Mouse (Mus musculus): ENCODE data around the gene Arhgef7. TPM values are rescaled to one million over a fixed set of nuclear protein-coding genes. Genes with fewer than 3 reads are reported as not detected.

Arhgef7 gene
- polyA plus RNA-seq, 1 experiment, result 16.0 TPM

DNA sequence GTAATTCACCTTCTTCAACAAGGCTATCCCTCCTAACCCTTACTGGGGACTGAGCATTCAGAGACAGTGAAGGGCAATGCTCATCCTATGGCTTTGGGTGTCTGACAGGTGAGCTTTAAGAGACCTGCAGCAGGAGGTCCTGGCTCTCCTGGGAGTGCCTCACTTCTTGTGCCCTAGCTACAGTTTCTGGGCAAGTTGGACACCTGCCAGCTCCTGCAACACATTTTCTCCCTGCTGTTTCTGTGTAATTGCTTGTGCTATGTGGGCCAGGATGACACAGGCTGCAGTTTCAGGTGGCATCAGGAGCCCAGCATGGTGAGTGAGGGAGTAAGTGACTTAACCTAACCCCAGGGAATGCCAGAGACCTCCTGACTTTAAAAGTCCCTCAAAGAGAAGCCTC is 67.4 kb downstream of the Arhgef7 start:
- no peak for TF ChIP-seq GATA1 (IDR thresholded peaks at IDR 0.05; ENCODE audit: low read length)

DNA sequence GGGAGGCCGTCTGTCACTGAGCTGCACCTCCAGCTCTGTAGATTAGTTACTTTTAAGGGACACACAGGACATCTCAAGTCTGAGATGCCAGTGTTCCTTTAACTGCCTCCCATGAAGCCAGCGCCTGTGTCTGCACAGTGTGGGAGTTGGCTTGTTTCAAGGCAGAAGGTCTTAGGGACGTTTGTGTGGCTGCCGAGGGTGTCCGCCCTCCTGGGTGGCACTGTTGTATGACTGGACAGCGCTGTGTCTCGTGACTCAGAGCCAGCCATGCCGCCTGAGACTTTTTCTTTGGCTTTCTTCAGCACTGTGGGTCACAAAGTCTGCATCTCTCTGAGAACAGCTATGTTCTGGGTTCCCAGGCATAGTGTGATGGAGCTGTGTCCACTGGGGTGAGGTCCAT is 69.6 kb downstream of the Arhgef7 start:
- TF ChIP-seq GATA1 (IDR thresholded peaks at IDR 0.05; ENCODE audit: low read length), result no peak

DNA sequence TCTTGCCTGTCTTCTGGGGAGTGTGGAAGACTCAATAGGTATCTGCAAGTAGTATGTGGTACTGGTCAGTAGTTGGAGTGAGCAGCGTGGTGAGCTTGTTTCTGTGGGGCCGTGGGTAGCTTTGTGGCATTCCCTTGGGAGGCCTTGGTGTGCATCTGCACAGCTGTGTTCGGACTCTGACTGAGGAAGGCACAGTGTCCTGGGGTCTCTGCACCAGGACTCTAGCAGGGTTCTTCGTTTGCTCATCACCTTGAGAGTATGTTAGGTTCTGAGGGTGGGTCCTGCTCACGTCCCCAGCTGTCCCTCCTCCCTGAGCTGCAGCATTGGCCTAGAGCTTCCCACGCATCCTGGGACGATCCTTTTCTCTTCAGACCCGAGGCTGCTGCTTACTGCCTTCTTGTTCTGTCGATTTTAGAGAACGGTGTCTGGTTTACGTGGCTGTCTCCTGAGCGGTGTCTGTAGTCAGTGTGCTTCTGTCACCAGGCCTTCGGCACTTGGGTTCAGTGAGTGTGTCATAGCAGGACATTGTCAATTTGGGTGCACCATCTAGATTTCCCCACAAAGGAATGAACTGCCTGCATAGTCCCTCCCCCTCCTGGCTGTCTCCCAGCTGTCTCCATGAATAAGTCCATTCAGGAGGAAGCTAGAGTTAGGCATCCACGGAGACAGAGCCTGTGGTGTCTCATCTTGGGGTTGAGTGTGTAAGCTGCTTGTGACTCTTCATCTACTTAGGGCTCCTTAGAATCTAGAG is 70.4 kb downstream of the Arhgef7 start:
- no peak for TF ChIP-seq GATA1 (IDR thresholded peaks at IDR 0.05; ENCODE audit: low read length)

DNA sequence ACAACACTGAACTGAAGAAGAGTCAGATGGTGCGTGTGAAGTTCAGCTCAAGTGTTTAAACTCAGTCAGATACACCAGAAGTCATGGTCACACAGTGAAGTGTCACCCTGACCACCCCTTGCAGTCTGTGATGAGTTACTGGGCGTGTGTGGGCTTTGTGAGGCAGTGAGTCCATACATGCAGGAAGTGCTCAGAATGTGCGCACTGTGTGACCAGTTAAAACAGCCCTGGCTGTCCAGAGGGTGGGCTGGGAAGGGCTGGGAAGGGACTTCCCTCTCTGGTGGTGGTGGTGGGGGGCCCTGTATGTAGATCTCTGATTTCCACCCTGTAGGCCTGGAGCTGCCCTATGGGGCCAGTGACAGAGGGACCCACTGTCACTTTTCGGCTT is 71.0 kb downstream of the Arhgef7 start:
- TF ChIP-seq GATA1 (IDR thresholded peaks at IDR 0.05; ENCODE audit: low read length), result no peak

DNA sequence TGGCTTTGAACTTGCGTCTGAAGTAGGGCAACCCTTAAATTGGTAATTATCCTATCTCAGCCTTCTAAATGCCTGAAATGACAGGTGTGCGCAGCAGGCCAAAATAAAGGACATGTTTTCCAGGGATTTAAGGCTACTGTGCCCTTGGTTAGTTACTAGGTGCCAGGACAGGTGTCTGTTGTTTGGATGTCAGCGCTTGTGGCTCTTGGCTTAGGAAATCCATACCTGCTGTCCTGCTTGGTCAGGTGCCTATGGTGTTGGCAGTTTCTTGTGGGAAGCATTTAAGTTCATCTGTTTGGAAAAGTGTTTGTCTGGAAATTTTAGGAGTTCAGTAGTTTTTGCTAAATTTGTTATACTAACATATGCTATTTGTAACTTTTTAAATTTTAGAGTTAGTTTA is 71.6 kb downstream of the Arhgef7 start:
- no peak for TF ChIP-seq GATA1 (IDR thresholded peaks at IDR 0.05; ENCODE audit: low read length)

DNA sequence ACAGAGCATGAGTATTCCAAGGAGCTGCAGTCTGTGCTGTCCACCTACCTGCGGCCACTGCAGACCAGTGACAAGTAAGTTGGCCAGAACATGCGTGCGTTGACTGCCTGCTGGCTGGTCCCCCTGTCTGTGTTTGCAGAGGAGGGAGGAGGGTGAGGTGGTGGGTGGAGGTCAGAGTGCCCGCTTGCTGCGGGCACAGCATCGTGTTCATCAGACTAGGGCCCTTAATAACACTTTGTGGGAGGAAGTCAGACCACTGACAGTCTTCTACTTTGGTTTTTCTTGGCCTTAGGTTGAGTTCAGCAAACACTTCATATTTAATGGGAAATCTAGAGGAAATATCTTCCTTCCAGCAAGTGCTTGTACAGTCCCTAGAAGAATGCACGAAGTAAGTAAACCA is 73.0 kb downstream of the Arhgef7 start:
- TF ChIP-seq GATA1 (IDR thresholded peaks at IDR 0.05; ENCODE audit: low read length), result no peak

DNA sequence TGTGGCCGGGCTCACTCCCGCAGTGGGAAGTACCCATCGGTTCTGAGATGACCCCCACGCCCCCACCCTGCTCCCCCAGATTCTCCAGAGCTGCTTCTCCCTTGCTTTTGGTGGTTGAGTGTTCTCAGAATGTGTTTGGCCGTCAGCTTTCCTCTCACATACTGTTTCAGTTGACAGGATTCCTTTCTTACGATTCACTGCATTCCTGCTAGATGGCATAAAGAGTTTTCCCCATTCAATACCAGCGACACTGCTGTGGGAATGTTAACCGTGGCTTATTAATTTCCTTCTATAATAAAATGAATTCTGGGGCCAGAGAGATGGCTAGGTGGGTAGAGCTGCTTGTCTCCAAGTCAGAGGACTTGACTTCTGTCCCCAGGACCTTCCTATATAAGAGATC is 74.0 kb downstream of the Arhgef7 start:
- no peak for TF ChIP-seq GATA1 (IDR thresholded peaks at IDR 0.05; ENCODE audit: low read length)

DNA sequence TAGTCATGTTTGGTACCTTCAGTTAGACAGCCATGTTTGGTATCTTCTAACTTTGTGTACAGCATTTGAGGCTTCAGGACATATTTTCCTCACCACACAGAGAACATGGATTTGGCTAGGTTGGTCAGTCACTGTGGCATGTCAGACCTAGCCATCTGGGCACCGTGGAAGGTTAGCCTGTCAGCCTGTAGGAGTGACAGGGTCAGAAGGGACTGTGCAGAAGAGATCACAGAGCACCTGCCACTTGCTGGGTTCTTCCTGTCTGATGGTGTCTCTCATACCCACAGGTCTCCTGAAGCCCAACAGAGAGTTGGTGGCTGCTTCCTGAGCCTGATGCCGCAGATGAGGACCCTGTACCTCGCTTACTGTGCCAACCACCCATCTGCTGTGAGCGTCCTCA is 77.4 kb downstream of the Arhgef7 start:
- no peak for TF ChIP-seq GATA1 (IDR thresholded peaks at IDR 0.05; ENCODE audit: low read length)

DNA sequence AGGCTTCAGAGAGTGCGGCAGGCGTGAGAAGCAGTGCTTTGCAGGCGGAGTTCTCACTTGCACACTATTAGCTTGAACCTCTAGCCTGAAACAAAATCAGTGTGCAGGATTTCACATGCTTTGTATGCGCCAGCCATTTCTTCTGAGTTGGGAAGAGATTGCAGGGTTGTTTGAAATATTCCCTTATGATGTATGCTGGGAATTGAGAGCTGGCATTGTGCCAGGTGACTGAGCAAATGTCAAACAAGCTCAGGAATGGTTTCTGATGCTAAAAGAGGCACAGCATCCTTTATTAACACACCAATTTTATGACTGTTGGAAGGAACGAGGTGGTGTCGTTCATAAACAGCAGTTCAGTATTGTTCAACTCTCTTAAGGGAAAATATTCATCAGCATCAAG is 78.7 kb downstream of the Arhgef7 start:
- TF ChIP-seq GATA1 (IDR thresholded peaks at IDR 0.05; ENCODE audit: low read length), result no peak

DNA sequence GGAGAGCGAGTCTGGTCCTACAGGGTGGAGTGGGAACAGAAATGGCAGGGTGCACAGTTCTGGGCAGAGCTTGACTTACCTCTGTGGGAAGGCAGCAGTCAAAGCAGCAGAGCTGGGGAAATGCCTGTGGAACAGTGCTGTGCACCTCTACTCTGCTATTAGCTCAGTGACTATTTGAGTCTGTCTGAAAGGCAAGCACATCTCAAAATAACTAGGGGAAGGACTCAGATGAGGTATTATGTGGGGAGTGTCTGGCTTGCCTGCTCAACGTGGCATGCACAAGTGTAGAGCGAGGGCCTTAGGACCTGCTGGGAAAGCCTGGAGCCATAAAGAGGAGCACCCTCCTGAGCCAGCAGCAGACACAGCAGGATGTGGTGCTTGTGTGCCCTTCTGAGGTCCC is 79.8 kb downstream of the Arhgef7 start:
- no peak for TF ChIP-seq GATA1 (IDR thresholded peaks at IDR 0.05; ENCODE audit: low read length)

DNA sequence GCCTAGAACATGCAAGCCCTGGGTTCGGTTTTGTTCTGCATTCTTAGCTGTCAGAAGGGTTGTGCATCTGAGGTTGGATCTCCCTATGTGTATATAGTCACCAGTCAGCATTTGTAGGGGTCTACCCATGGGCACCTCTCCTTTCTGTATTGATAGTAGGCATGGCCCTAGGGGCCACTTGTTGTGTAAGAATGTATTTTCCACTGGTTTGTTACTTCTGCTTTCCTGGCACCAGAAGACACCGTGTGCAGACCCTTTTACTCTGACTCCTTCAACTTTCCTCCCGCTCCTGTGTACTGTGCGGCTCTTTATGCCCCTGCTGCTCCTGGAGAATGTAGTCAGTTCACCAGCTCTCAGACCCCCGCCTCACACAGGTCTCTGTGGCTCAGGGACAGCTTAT is 80.5 kb downstream of the Arhgef7 start:
- no peak for TF ChIP-seq GATA1 (IDR thresholded peaks at IDR 0.05; ENCODE audit: low read length)

DNA sequence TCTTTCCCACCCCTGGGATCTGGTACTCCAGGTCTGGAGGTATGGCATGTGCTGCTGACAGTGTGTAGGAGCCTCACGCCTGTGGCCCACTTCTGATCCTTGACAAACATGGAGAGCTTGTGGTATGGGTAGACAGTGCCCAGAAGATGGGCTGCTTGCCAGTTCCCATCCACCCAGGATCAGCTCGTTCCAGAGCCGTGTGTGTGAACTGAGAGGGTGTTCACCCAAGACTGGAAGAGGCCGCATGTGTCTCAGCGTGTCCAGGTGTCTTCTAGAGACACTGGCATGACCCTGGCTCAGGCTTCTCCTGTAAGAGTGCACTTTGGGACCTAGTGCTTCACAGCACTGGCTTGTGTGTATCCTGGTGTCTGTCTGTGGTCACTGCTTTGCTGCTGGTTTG is 82.9 kb downstream of the Arhgef7 start:
- no peak for TF ChIP-seq GATA1 (IDR thresholded peaks at IDR 0.05; ENCODE audit: low read length)

DNA sequence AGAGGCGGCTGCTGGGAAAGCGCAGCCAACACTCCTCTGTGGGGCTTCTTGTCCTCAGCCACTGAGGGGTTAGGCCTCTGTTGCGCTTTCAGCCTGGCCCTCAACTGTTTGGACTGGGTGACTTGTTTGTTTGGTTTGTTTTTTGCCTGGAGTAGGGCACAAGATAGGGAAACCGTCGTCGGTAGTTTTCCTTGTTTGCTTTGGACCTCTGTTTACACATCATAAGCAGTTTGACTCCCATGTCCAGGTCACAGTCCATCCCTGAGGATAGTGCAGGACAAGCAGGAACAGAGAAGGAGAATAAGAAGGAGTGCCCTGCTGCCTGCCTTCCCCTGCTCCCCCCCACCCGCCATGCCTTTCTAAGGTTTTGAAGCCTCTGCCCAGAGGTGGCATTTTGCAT is 86.3 kb downstream of the Arhgef7 start:
- no peak for TF ChIP-seq GATA1 (IDR thresholded peaks at IDR 0.05; ENCODE audit: low read length)

DNA sequence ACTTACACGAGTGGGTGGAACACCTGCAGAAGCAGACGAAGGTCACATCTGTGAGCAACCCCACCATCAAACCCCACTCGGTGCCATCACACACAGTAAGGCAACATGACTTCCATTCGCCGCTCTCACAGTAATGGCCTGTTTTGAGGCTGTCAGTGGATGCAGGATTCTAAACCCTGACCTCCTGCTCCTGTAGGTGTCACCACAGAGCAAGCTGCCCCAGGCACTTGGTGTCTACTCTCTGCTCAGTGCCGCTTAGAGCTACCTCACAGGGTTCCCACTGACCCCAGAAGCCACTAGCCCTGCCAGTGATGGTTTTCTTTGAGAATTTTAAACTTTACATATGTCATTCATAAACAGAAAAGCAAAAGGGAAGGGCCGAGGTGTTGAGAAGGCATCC is 87.7 kb downstream of the Arhgef7 start:
- no peak for TF ChIP-seq GATA1 (IDR thresholded peaks at IDR 0.05; ENCODE audit: low read length)

DNA sequence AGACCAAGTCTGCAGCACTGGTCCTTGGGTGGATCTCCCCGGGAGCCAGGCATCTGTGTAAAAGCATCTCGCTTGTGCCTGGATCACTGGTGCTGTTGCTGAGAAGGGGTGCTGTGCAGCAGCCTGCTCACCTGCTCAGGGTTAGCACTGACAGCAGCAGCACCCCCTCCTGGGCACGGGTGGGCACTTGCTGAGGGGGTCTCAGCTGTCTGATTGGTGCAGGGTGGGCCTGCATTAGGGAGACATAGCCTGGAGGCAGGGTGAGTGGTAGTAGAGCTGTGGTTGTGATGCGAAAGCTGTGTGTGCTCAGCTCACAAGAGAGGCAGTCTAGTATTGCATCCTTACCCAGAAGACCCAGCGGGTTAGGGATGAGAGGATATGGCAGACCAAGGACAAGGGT is 92.6 kb downstream of the Arhgef7 start:
- no peak for TF ChIP-seq GATA1 (IDR thresholded peaks at IDR 0.05; ENCODE audit: low read length)

DNA sequence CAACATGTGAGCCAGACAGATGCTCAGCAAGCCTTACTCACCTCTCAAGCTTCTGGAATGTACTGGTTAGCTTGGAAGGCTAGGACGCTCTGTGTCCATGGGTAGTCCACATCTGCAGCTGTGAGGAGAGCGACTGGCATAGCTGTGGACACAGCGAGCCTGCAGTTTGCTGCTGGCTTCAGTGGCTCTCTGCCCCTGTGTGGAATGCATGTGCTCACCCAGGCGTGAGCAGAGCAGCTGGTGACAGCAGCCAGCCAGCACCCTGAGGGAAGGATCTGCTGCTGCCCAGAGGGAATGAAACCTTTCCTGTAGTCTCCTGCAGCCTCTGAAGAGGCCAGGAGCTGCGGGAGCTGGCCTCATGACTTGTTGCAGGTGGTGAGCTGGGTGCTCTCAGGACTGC is 93.0 kb downstream of the Arhgef7 start:
- TF ChIP-seq GATA1 (IDR thresholded peaks at IDR 0.05; ENCODE audit: low read length), result no peak

DNA sequence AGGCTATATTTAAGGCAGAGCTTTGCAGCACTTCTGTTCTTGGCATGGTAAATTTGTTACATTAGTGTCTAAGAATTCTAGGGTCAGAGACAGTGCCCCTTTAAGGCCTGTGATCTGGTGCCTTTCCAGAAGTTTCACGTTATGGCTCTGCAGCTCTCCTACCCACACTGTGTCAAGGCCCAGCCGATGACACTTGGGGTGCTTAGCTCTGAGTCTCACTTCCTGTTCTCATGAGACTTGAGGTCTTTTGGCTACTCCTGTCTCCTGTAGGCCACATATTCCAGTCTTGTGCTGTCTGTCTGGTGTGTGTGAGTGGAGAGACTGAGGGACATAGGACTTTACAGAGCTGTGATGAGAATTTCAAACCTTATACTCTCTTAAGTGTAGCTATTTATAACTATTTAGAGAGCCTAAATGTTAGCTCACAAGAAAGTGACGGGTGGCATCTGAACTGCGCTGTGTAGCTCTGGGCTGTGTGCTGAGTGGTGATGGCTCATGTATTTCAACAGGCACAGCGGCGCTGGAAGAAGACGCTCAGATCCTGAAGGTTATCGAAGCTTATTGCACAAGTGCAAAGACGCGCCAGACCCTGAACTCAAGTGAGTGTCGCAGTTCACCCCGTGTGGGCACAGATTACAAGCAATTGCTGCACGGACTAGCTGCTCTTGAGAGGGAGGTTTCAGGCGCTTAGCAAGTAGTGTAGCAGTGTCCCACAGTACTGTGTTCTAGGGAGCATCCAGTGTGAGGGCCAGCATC is 94.1 kb downstream of the Arhgef7 start:
- no peak for TF ChIP-seq GATA1 (IDR thresholded peaks at IDR 0.05; ENCODE audit: low read length)

Data from G1E-ER4 (cell line).